Mouse (Mus musculus) embryonic facial prominence, embryonic 10.5 days (tissue): ENCODE measurements around the gene Irgm1. TPM values are rescaled to one million over a fixed set of nuclear protein-coding genes. Genes with fewer than 3 reads are reported as not detected.
"Not testable (repeated sequence)": the region's sequence is repeated elsewhere in the genome, so short reads cannot be mapped to it uniquely, and the experiment has no call there.

Experiments
- DNase-seq: peaks from one replicate; pipeline ENCODE4 v3.0.0-alpha.2; 2017; ENCODE audit warnings: low spot score
- H3K27ac ChIP-seq: fragments of 300-500 bp; sonication (generic); replicated peaks from 2 replicates; pipeline ENCODE4 v1.5.1; 2016; ENCODE audit warnings: mild to moderate bottlenecking
- H3K27me3 ChIP-seq: fragments of 300-500 bp; sonication (generic); replicated peaks from 2 replicates; pipeline ENCODE4 v1.6.1; 2016; ENCODE audit warnings: low read depth, mild to moderate bottlenecking; ENCODE audit not compliant: poor library complexity, severe bottlenecking
- H3K36me3 ChIP-seq: fragments of 300-500 bp; sonication (generic); replicated peaks from 2 replicates; pipeline ENCODE4 v1.6.1; 2016; ENCODE audit warnings: mild to moderate bottlenecking, moderate library complexity
- H3K4me1 ChIP-seq: fragments of 300-500 bp; sonication (generic); 2 replicates; pipeline ENCODE4 v1.6.1; 2016
- H3K4me3 ChIP-seq: fragments of 300-500 bp; sonication (generic); 2 replicates; pipeline ENCODE4 v1.5.1; 2016; ENCODE audit warnings: mild to moderate bottlenecking, moderate library complexity
- H3K9me3 ChIP-seq: fragments of 300-500 bp; sonication (generic); 2 replicates; pipeline ENCODE4 v1.6.1; 2016; ENCODE audit warnings: mild to moderate bottlenecking
- WGBS: fragments of 180-500 bp; shearing (Covaris S2); methylation state at CpG from one replicate; pipeline ENCODE4 v1.1.7; 2016; 5-methylcytosine and 5-hydroxymethylcytosine counted together
- polyA plus RNA-seq: library from polyadenylated mRNA; unstranded; fragments of >200 nt; fragmentation: Nextera tagmentation; extraction: Ambion mirVana; gene quantifications from 2 replicates; pipeline ENCODE4 v1.2.1, GENCODE M21; 2016

The Irgm1 gene
- polyA plus RNA-seq, 1 experiment from 2014 or later = 1.1 TPM

GRCm38 (mm10) chr11:48851270-48851995, 20.1 kb downstream of the Irgm1 start:
- Histone ChIP-seq H3K27me3 (peaks cover 30% of the 10 kb centered on the region), H3K9me3 (no peaks in the 10 kb centered on the region), H3K4me3 (no peak overlapping the region), H3K4me1 (peaks cover 19% of the 10 kb centered on the region), H3K27ac (no peak overlapping the region), H3K36me3 (no peaks in the 10 kb centered on the region)
- no peak for DNase-seq
- 79% methylated on average over 4 of the region's 4 CpGs for WGBS

GRCm38 (mm10) chr11:48850240-48850639, 21.2 kb downstream of the Irgm1 start:
- H3K9me3 ChIP-seq = no peaks in the 10 kb centered on the region
- DNase-seq = no peak
- no peak overlapping the region for H3K4me3 ChIP-seq
- no peak overlapping the region for H3K27ac ChIP-seq
- H3K36me3 ChIP-seq = no peaks in the 10 kb centered on the region
- H3K27me3 ChIP-seq = peaks cover 34% of the 10 kb centered on the region
- peaks cover 19% of the 10 kb centered on the region for H3K4me1 ChIP-seq
- WGBS = 61% methylated on average over 2 of the region's 2 CpGs

GRCm38 (mm10) chr11:48846881-48847280, 24.6 kb downstream of the Irgm1 start:
- no peak for DNase-seq
- WGBS = 56% methylated on average over 5 of the region's 5 CpGs
- Histone ChIP-seq H3K27ac (no peak overlapping the region), H3K36me3 (no peaks in the 10 kb centered on the region), H3K9me3 (no peaks in the 10 kb centered on the region), H3K4me3 (no peak overlapping the region), H3K4me1 (no peaks in the 10 kb centered on the region), H3K27me3 (peaks cover 44% of the 10 kb centered on the region)

GRCm38 (mm10) chr11:48846362-48846761, 25.1 kb downstream of the Irgm1 start:
- not testable (repeated sequence) for H3K36me3 ChIP-seq, DNase-seq, H3K27ac ChIP-seq, H3K9me3 ChIP-seq, H3K4me1 ChIP-seq, H3K4me3 ChIP-seq
- 82% methylated on average over 2 of the region's 2 CpGs for WGBS
- H3K27me3 ChIP-seq = peaks cover 44% of the 10 kb centered on the region

- H3K36me3 ChIP-seq = no peaks in the 10 kb centered on the region
- H3K4me3 ChIP-seq = no peak overlapping the region
- H3K27ac ChIP-seq = no peak overlapping the region
- H3K4me1 ChIP-seq = no peaks in the 10 kb centered on the region
- 31% methylated on average over 13 of the region's 13 CpGs for WGBS
- DNase-seq = no peak
- H3K27me3 ChIP-seq = peaks cover 47% of the 10 kb centered on the region
- no peaks in the 10 kb centered on the region for H3K9me3 ChIP-seq
Measured at GRCm38 (mm10) chr11:48845244-48845815, 26.2 kb downstream of the Irgm1 start.

GRCm38 (mm10) chr11:48844309-48844708, 27.2 kb downstream of the Irgm1 start:
- Histone ChIP-seq H3K9me3 (no peaks in the 10 kb centered on the region), H3K4me1 (no peaks in the 10 kb centered on the region), H3K27me3 (peaks cover 48% of the 10 kb centered on the region), H3K27ac (no peak overlapping the region), H3K36me3 (no peaks in the 10 kb centered on the region), H3K4me3 (no peak overlapping the region)
- no peak for DNase-seq
- WGBS = 59% methylated on average over 6 of the region's 6 CpGs

GRCm38 (mm10) chr11:48843202-48843601, 28.3 kb downstream of the Irgm1 start:
- H3K36me3 ChIP-seq = no peaks in the 10 kb centered on the region
- no peak overlapping the region for H3K4me3 ChIP-seq
- H3K27ac ChIP-seq = no peak overlapping the region
- H3K27me3 ChIP-seq = peaks cover 48% of the 10 kb centered on the region
- DNase-seq = no peak
- peaks cover 6% of the 10 kb centered on the region for H3K4me1 ChIP-seq
- no peaks in the 10 kb centered on the region for H3K9me3 ChIP-seq
- WGBS = 86% methylated on average over 11 of the region's 11 CpGs

- 83% methylated on average over 4 of the region's 4 CpGs for WGBS
- no peak for DNase-seq
- Histone ChIP-seq H3K36me3 (no peaks in the 10 kb centered on the region), H3K4me1 (peaks cover 11% of the 10 kb centered on the region), H3K27ac (no peak overlapping the region), H3K9me3 (no peaks in the 10 kb centered on the region), H3K4me3 (no peak overlapping the region), H3K27me3 (peaks cover 51% of the 10 kb centered on the region)
Measured at GRCm38 (mm10) chr11:48842378-48842792, 29.1 kb downstream of the Irgm1 start.

- Histone ChIP-seq H3K9me3 (no peaks in the 10 kb centered on the region), H3K4me1 (peaks cover 17% of the 10 kb centered on the region), H3K27ac (no peak overlapping the region), H3K4me3 (no peak overlapping the region), H3K27me3 (peaks cover 62% of the 10 kb centered on the region), H3K36me3 (no peaks in the 10 kb centered on the region)
- 89% methylated on average over 5 of the region's 5 CpGs for WGBS
- DNase-seq = no peak
Measured at GRCm38 (mm10) chr11:48841213-48841612, 30.3 kb downstream of the Irgm1 start.

GRCm38 (mm10) chr11:48840805-48841204, 30.7 kb downstream of the Irgm1 start:
- H3K27ac ChIP-seq = no peak overlapping the region

GRCm38 (mm10) chr11:48838879-48839680, 32.4 kb downstream of the Irgm1 start:
- WGBS = 64% methylated on average over 10 of the region's 10 CpGs
- no peak overlapping the region for H3K27ac ChIP-seq
- DNase-seq = no peak
- H3K36me3 ChIP-seq = no peaks in the 10 kb centered on the region
- H3K4me1 ChIP-seq = peaks cover 17% of the 10 kb centered on the region
- H3K9me3 ChIP-seq = no peaks in the 10 kb centered on the region
- peak overlapping the region; percentile 87 for H3K4me3 ChIP-seq
- peaks cover 66% of the 10 kb centered on the region for H3K27me3 ChIP-seq

More at GRCm38 (mm10) chr11:48840805-48841204, 30.7 kb downstream of the Irgm1 start:
- peaks cover 66% of the 10 kb centered on the region for H3K27me3 ChIP-seq
- peaks cover 17% of the 10 kb centered on the region for H3K4me1 ChIP-seq
- H3K9me3 ChIP-seq = no peaks in the 10 kb centered on the region
- no peak for DNase-seq
- no peak overlapping the region for H3K4me3 ChIP-seq
- no peaks in the 10 kb centered on the region for H3K36me3 ChIP-seq

GRCm38 (mm10) chr11:48838181-48838797, 33.2 kb downstream of the Irgm1 start:
- peak; percentile 43 for DNase-seq
- WGBS = 4% methylated on average over 16 of the region's 16 CpGs
- Histone ChIP-seq H3K27me3 (peaks cover 65% of the 10 kb centered on the region), H3K9me3 (no peaks in the 10 kb centered on the region), H3K36me3 (no peaks in the 10 kb centered on the region), H3K4me1 (peaks cover 17% of the 10 kb centered on the region), H3K27ac (no peak overlapping the region), H3K4me3 (peak overlapping the region; percentile 87)
